ENCODE assay signal across 32 mouse cellular contexts in genomic region chr8:126326136-126326535, GRCm38 (mm10). TPM values are rescaled to one million over a fixed set of nuclear protein-coding genes. Genes with fewer than 3 reads are reported as not detected.
DNase-seq lines count a peak whose midpoint lies in the region; ATAC-seq and TF ChIP-seq lines count a peak whose summit lies in the region.
"Had no signal": no experiment of that assay in that cellular context is flagged by ENCODE, and none has a peak within 500 bp of the region (broad histone marks: within the 10 kb centered on the region; RNA-seq: fewer than 3 reads in every experiment).

No protein-coding gene starts in this region.

- peak overlapping the region; percentile 6; the same call in 1 of the 2 replicates for H3K27ac ChIP-seq in limb, embryonic 13.5 days
- no peak overlapping the region for H3K27ac ChIP-seq in limb, embryonic 10.5 days
- H3K27ac ChIP-seq in cerebellum, adult 2 months (ENCODE audit: insufficient read depth, low read length) = peak overlapping the region; percentile 95
- no peak overlapping the region for H3K27ac ChIP-seq in midbrain, postnatal 0 days (ENCODE audit: low read depth, low read length)
- H3K27ac ChIP-seq in embryonic facial prominence, embryonic 10.5 days (replicated peaks) = no peak overlapping the region
- H3K27ac ChIP-seq: embryonic facial prominence, embryonic 15.5 days; forebrain, embryonic 12.5 days; hindbrain, embryonic 14.5 days; liver, embryonic 15.5 days; midbrain, embryonic 10.5 days; midbrain, embryonic 15.5 days; stomach, postnatal 0 days had no signal

- no peak overlapping the region for H3K9ac ChIP-seq in limb, embryonic 13.5 days
- no peak overlapping the region for H3K9ac ChIP-seq in midbrain, postnatal 0 days (replicated peaks; ENCODE audit: low read length, poor library complexity, severe bottlenecking)
- H3K9ac ChIP-seq: embryonic facial prominence, embryonic 15.5 days; forebrain, embryonic 12.5 days; hindbrain, embryonic 14.5 days; liver, embryonic 15.5 days; lung, embryonic 14.5 days; midbrain, embryonic 15.5 days had no signal

- WGBS in limb, embryonic 13.5 days = 67% methylated on average over 1 of the region's 1 CpGs
- 78% methylated on average over 1 of the region's 1 CpGs for WGBS in limb, embryonic 10.5 days
- 17% methylated on average over 1 of the region's 1 CpGs for WGBS in cerebellum, adult 2 months
- WGBS in midbrain, postnatal 0 days = 79% methylated on average over 1 of the region's 1 CpGs
- WGBS in embryonic facial prominence, embryonic 10.5 days = 70% methylated on average over 1 of the region's 1 CpGs

- H3K27me3 ChIP-seq in limb, embryonic 13.5 days = no peaks in the 10 kb centered on the region
- no peaks in the 10 kb centered on the region for H3K27me3 ChIP-seq in limb, embryonic 10.5 days (ENCODE audit: low read depth, poor library complexity, severe bottlenecking)
- H3K27me3 ChIP-seq in cerebellum, adult 2 months (ENCODE audit: control insufficient read depth, insufficient read depth, low read length) = no peaks in the 10 kb centered on the region
- H3K27me3 ChIP-seq in midbrain, postnatal 0 days (ENCODE audit: insufficient read depth, low read length) = no peaks in the 10 kb centered on the region
- H3K27me3 ChIP-seq in embryonic facial prominence, embryonic 10.5 days (replicated peaks; ENCODE audit: low read depth, poor library complexity, severe bottlenecking) = no peaks in the 10 kb centered on the region
- H3K27me3 ChIP-seq: embryonic facial prominence, embryonic 15.5 days; forebrain, embryonic 12.5 days; liver, embryonic 15.5 days; midbrain, embryonic 15.5 days had no signal

- H3K4me1 ChIP-seq in limb, embryonic 13.5 days = peaks cover 20% of the 10 kb centered on the region
- H3K4me1 ChIP-seq in limb, embryonic 10.5 days = no peaks in the 10 kb centered on the region
- H3K4me1 ChIP-seq in cerebellum, adult 2 months (ENCODE audit: control insufficient read depth, insufficient read depth, low read length) = peaks cover 53% of the 10 kb centered on the region
- H3K4me1 ChIP-seq in midbrain, postnatal 0 days (ENCODE audit: insufficient read depth, low read length) = no peaks in the 10 kb centered on the region
- H3K4me1 ChIP-seq in embryonic facial prominence, embryonic 10.5 days = peaks cover 11% of the 10 kb centered on the region
- H3K4me1 ChIP-seq: embryonic facial prominence, embryonic 15.5 days; forebrain, embryonic 12.5 days; liver, embryonic 15.5 days; midbrain, embryonic 10.5 days; midbrain, embryonic 15.5 days had no signal

- TF ChIP-seq POLR2A in cerebellum, adult 2 months (IDR thresholded peaks at IDR 0.05; ENCODE audit: borderline replicate concordance, insufficient read depth, low read length) = no peak

- H3K4me3 ChIP-seq in limb, embryonic 13.5 days = no peak overlapping the region
- no peak overlapping the region for H3K4me3 ChIP-seq in limb, embryonic 10.5 days
- no peak overlapping the region for H3K4me3 ChIP-seq in cerebellum, adult 2 months (replicated peaks; ENCODE audit: insufficient read depth, low read depth, low read length)
- no peak overlapping the region for H3K4me3 ChIP-seq in midbrain, postnatal 0 days (ENCODE audit: low read depth, low read length)
- H3K4me3 ChIP-seq in embryonic facial prominence, embryonic 10.5 days = no peak overlapping the region
- H3K4me3 ChIP-seq: embryonic facial prominence, embryonic 15.5 days; forebrain, embryonic 12.5 days; liver, embryonic 15.5 days; midbrain, embryonic 10.5 days; midbrain, embryonic 15.5 days had no signal

- no peak for ATAC-seq in limb, embryonic 13.5 days (ENCODE audit: low FRiP score, low read depth)
- ATAC-seq in midbrain, postnatal 0 days (ENCODE audit: low FRiP score) = no peak
- ATAC-seq: midbrain, embryonic 15.5 days had no signal

- H3K9me3 ChIP-seq in limb, embryonic 13.5 days = peaks cover 9% of the 10 kb centered on the region
- no peaks in the 10 kb centered on the region for H3K9me3 ChIP-seq in limb, embryonic 10.5 days (replicated peaks)
- no peaks in the 10 kb centered on the region for H3K9me3 ChIP-seq in midbrain, postnatal 0 days (ENCODE audit: low read length)
- H3K9me3 ChIP-seq in embryonic facial prominence, embryonic 10.5 days = peaks cover 5% of the 10 kb centered on the region; the same call in 1 of the 2 replicates
- H3K9me3 ChIP-seq: embryonic facial prominence, embryonic 15.5 days; liver, embryonic 15.5 days had no signal

- TF ChIP-seq CTCF in cerebellum, adult 2 months (IDR thresholded peaks at IDR 0.05; ENCODE audit: borderline replicate concordance, insufficient read depth, low read depth, low read length) = no peak
- TF ChIP-seq CTCF in midbrain, postnatal 0 days (IDR thresholded peaks at IDR 0.05) = no peak

- no peak for DNase-seq in limb, embryonic 10.5 days (ENCODE audit: low spot score)
- DNase-seq in cerebellum, adult 2 months = peak; percentile 71 to 82
- peak; percentile 33 to 70 for DNase-seq in cerebellum, postnatal 14 days
- no peak for DNase-seq in midbrain, postnatal 0 days (ENCODE audit: low spot score)
- no peak for DNase-seq in embryonic facial prominence, embryonic 10.5 days (ENCODE audit: low spot score)
- no peak for DNase-seq in right cerebral cortex, postnatal 36 days (ENCODE audit: low spot score in 2 of 2)
- DNase-seq: B cell, adult 2 months; gastrocnemius, postnatal 25 days; heart, adult 11 months; kidney, adult 11 months; kidney, postnatal 14 days; left cerebral cortex, postnatal 4 days; right cerebral cortex, postnatal 4 days; thymus, adult 18-20 months; thymus, postnatal 36 days had no signal

- no peaks in the 10 kb centered on the region for H3K36me3 ChIP-seq in limb, embryonic 13.5 days
- H3K36me3 ChIP-seq in limb, embryonic 10.5 days = no peaks in the 10 kb centered on the region
- H3K36me3 ChIP-seq in midbrain, postnatal 0 days (ENCODE audit: insufficient read depth, low read length) = no peaks in the 10 kb centered on the region
- no peaks in the 10 kb centered on the region for H3K36me3 ChIP-seq in embryonic facial prominence, embryonic 10.5 days (replicated peaks)
- H3K36me3 ChIP-seq: embryonic facial prominence, embryonic 15.5 days; forebrain, embryonic 12.5 days; liver, embryonic 15.5 days; midbrain, embryonic 10.5 days; midbrain, embryonic 15.5 days had no signal

- no peak overlapping the region for H3K4me2 ChIP-seq in limb, embryonic 13.5 days (replicated peaks)
- H3K4me2 ChIP-seq in midbrain, postnatal 0 days (ENCODE audit: low read depth, low read length, poor library complexity, severe bottlenecking) = no peak overlapping the region
- H3K4me2 ChIP-seq: embryonic facial prominence, embryonic 15.5 days; forebrain, embryonic 12.5 days; heart, embryonic 11.5 days; hindbrain, embryonic 14.5 days; liver, embryonic 15.5 days; lung, embryonic 14.5 days; midbrain, embryonic 15.5 days had no signal

RNA-seq across cellular contexts. Expression of gene Slc35f3, which starts 27.8 kb away (rescaled TPM):
- polyA plus RNA-seq in limb, embryonic 13.5 days (2015; fragmentation: Nextera tagmentation; extraction: Ambion mirVana) = 1.5 and 1.7 TPM in 2 replicates
- 0.06 and 0.16 TPM in 2 replicates for polyA plus RNA-seq in limb, embryonic 10.5 days (2016; fragmentation: Nextera tagmentation; extraction: Ambion mirVana)
- polyA plus RNA-seq in cerebellum, adult 2 months (2012; rRNA removed) = 15.8 and 17.7 TPM in 2 replicates
- total RNA-seq in midbrain, postnatal 0 days (2014; rRNA removed) = 2.1 and 3.7 TPM in 2 replicates
- 3.9 and 4.6 TPM in 2 replicates for polyA plus RNA-seq in midbrain, postnatal 0 days (2015; fragmentation: Nextera tagmentation; extraction: Ambion mirVana)
- polyA plus RNA-seq in embryonic facial prominence, embryonic 10.5 days (2016; fragmentation: Nextera tagmentation; extraction: Ambion mirVana) = 0.23 TPM in 1 of 2 replicates, not detected in the other
- total RNA-seq: common myeloid progenitor, adult 5-6 weeks; gastrocnemius, postnatal 25 days; hematopoietic stem cell, adult 5-6 weeks; liver, adult 2 months; megakaryocyte progenitor cell, adult 5-6 weeks; neutrophil, adult 5-6 weeks had no signal
- polyA plus RNA-seq: heart, embryonic 11.5 days; heart, embryonic 16.5 days; liver, adult 2 months; liver, embryonic 15.5 days; spleen, adult 2 months had no signal

Comparison
In these comparisons a context has a peak if more than half of its experiments do, and no peak if none do; other contexts are left out.
1. H3K27ac ChIP-seq: peak in limb, embryonic 13.5 days (single experiment) and cerebellum, adult 2 months (single experiment); none in limb, embryonic 10.5 days (single experiment), midbrain, postnatal 0 days (single experiment) and embryonic facial prominence, embryonic 10.5 days (single experiment).
2. DNase-seq: peak in cerebellum, adult 2 months (2 of 2) and cerebellum, postnatal 14 days (2 of 2); none in limb, embryonic 10.5 days (single experiment), midbrain, postnatal 0 days (single experiment), embryonic facial prominence, embryonic 10.5 days (single experiment) and right cerebral cortex, postnatal 36 days (0 of 2).